Mouse (Mus musculus): ENCODE results near the gene Pla2g12b. TPM values are rescaled to one million over a fixed set of nuclear protein-coding genes. Genes with fewer than 3 reads are reported as not detected.

Pla2g12b gene
- polyA plus RNA-seq, 1 experiment from 2014 or later, result 108 TPM

GRCm38 (mm10) chr10:59439508-59439931 is 36.1 kb downstream of the Pla2g12b start:
- Histone ChIP-seq H3K27me3 (replicated peaks; ENCODE audit: control insufficient read depth, insufficient read depth, low read length) (no peaks in the 10 kb centered on the region), H3K36me3 (ENCODE audit: control insufficient read depth, insufficient read depth) (no peaks in the 10 kb centered on the region), H3K9ac (ENCODE audit: low read depth, low read length) (no peak overlapping the region), H3K4me3 (ENCODE audit: low read depth, low read length) (no peak overlapping the region), H3K9me3 (ENCODE audit: control insufficient read depth) (no peaks in the 10 kb centered on the region), H3K4me1 (replicated peaks; ENCODE audit: control insufficient read depth, insufficient read depth, low read length) (no peaks in the 10 kb centered on the region), H3K4me2 (replicated peaks; ENCODE audit: low read depth) (no peak overlapping the region), H3K27ac (ENCODE audit: low read depth, low read length) (no peak overlapping the region)
- no peak for TF ChIP-seq CTCF (IDR thresholded peaks at IDR 0.05; ENCODE audit: low read depth)
- ATAC-seq, result no peak
- 60% methylated on average over 5 of the region's 5 CpGs for WGBS

- no peak overlapping the region for H3K4me3 ChIP-seq (ENCODE audit: low read depth, low read length)
- TF ChIP-seq CTCF (IDR thresholded peaks at IDR 0.05; ENCODE audit: low read depth), result no peak
- 62% methylated on average over 6 of the region's 6 CpGs for WGBS
- H3K4me2 ChIP-seq (replicated peaks; ENCODE audit: low read depth), result no peak overlapping the region
- no peaks in the 10 kb centered on the region for H3K4me1 ChIP-seq (replicated peaks; ENCODE audit: control insufficient read depth, insufficient read depth, low read length)
- H3K27me3 ChIP-seq (replicated peaks; ENCODE audit: control insufficient read depth, insufficient read depth, low read length), result no peaks in the 10 kb centered on the region
- no peaks in the 10 kb centered on the region for H3K36me3 ChIP-seq (ENCODE audit: control insufficient read depth, insufficient read depth)
- H3K9ac ChIP-seq (ENCODE audit: low read depth, low read length), result no peak overlapping the region
- H3K27ac ChIP-seq (ENCODE audit: low read depth, low read length), result no peak overlapping the region
- ATAC-seq, result no peak
- no peaks in the 10 kb centered on the region for H3K9me3 ChIP-seq (ENCODE audit: control insufficient read depth)
Observed at GRCm38 (mm10) chr10:59440177-59440576, 36.7 kb downstream of the Pla2g12b start.

- Histone ChIP-seq H3K9me3 (ENCODE audit: control insufficient read depth) (no peaks in the 10 kb centered on the region), H3K4me2 (replicated peaks; ENCODE audit: low read depth) (no peak within 1 kb of the TSS), H3K4me1 (replicated peaks; ENCODE audit: control insufficient read depth, insufficient read depth, low read length) (no peaks in the 10 kb centered on the region), H3K4me3 (ENCODE audit: low read depth, low read length) (no peak within 1 kb of the TSS), H3K9ac (ENCODE audit: low read depth, low read length) (no peak within 1 kb of the TSS), H3K27ac (ENCODE audit: low read depth, low read length) (no peak within 1 kb of the TSS), H3K27me3 (replicated peaks; ENCODE audit: control insufficient read depth, insufficient read depth, low read length) (no peaks in the 10 kb centered on the region), H3K36me3 (ENCODE audit: control insufficient read depth, insufficient read depth) (no peaks in the 10 kb centered on the region)
- 77% methylated on average over 11 of the region's 11 CpGs for WGBS
- no peak for TF ChIP-seq CTCF (IDR thresholded peaks at IDR 0.05; ENCODE audit: low read depth)
- ATAC-seq, result no peak
Observed at GRCm38 (mm10) chr10:59441735-59442134, 38.3 kb downstream of the Pla2g12b start, which contains the start of gene Oit3. Gene Oit3 (minus strand): TSS chr10:59441778.

DNA sequence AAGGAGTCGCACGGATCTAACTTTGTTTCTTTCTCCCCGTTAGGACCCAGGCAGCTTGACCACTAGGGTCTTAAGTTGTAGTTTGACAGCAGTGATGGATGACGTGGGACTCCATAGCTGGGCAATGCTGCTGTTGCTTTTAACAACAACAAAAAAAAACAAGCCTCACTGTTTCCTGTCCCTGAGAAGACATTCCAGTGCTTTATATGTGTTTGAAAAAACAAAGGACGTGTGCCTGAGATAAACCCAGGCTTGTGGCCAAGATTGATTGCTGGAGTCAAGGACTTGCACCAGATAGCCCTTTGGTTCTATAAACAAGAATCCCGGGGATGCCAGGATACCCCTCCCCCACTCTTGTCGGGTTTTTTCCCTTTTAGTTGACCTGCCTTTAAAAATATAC is 39.8 kb downstream of the Pla2g12b start:
- Histone ChIP-seq H3K4me2 (replicated peaks; ENCODE audit: low read depth) (no peak overlapping the region), H3K4me1 (replicated peaks; ENCODE audit: control insufficient read depth, insufficient read depth, low read length) (no peaks in the 10 kb centered on the region), H3K9me3 (ENCODE audit: control insufficient read depth) (no peaks in the 10 kb centered on the region), H3K9ac (ENCODE audit: low read depth, low read length) (no peak overlapping the region), H3K27ac (ENCODE audit: low read depth, low read length) (no peak overlapping the region), H3K36me3 (ENCODE audit: control insufficient read depth, insufficient read depth) (peaks cover 3% of the 10 kb centered on the region; the same call in 1 of the 2 replicates), H3K27me3 (replicated peaks; ENCODE audit: control insufficient read depth, insufficient read depth, low read length) (no peaks in the 10 kb centered on the region), H3K4me3 (ENCODE audit: low read depth, low read length) (no peak overlapping the region)
- no peak for TF ChIP-seq CTCF (IDR thresholded peaks at IDR 0.05; ENCODE audit: low read depth)
- WGBS, result 15% methylated on average over 7 of the region's 7 CpGs
- no peak for ATAC-seq

- Histone ChIP-seq H3K9me3 (ENCODE audit: control insufficient read depth) (no peaks in the 10 kb centered on the region), H3K4me3 (ENCODE audit: low read depth, low read length) (no peak overlapping the region), H3K36me3 (ENCODE audit: control insufficient read depth, insufficient read depth) (peaks cover 12% of the 10 kb centered on the region; the same call in 1 of the 2 replicates), H3K4me2 (replicated peaks; ENCODE audit: low read depth) (no peak overlapping the region), H3K9ac (ENCODE audit: low read depth, low read length) (no peak overlapping the region), H3K4me1 (replicated peaks; ENCODE audit: control insufficient read depth, insufficient read depth, low read length) (no peaks in the 10 kb centered on the region), H3K27ac (ENCODE audit: low read depth, low read length) (no peak overlapping the region), H3K27me3 (replicated peaks; ENCODE audit: control insufficient read depth, insufficient read depth, low read length) (no peaks in the 10 kb centered on the region)
- ATAC-seq, result no peak
- TF ChIP-seq CTCF (IDR thresholded peaks at IDR 0.05; ENCODE audit: low read depth), result no peak
- WGBS, result 80% methylated on average over 3 of the region's 3 CpGs
Observed at GRCm38 (mm10) chr10:59444106-59444505, 40.6 kb downstream of the Pla2g12b start.

DNA sequence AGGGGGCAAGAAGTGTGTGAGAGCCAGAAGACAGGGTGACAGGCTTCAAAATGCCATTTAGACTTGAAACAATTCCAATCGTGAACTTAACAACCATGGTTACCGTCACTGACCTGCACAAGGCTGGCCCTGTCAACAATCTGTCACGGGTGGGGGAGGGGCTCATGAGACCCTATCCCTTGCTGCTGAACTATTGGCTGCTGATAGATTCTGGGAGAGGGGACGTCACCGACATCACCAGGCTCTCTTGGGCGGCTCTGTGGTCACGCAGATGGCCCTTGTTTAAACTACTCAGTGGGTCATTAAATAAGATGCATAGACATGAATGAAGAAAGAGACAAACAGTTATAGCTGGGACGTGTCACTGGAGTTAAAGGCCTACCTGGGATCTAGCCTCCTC is 41.2 kb downstream of the Pla2g12b start:
- Histone ChIP-seq H3K9me3 (ENCODE audit: control insufficient read depth) (no peaks in the 10 kb centered on the region), H3K27me3 (replicated peaks; ENCODE audit: control insufficient read depth, insufficient read depth, low read length) (no peaks in the 10 kb centered on the region), H3K9ac (ENCODE audit: low read depth, low read length) (no peak overlapping the region), H3K4me1 (replicated peaks; ENCODE audit: control insufficient read depth, insufficient read depth, low read length) (no peaks in the 10 kb centered on the region), H3K4me3 (ENCODE audit: low read depth, low read length) (no peak overlapping the region), H3K27ac (ENCODE audit: low read depth, low read length) (no peak overlapping the region), H3K36me3 (ENCODE audit: control insufficient read depth, insufficient read depth) (peaks cover 14% of the 10 kb centered on the region; the same call in 1 of the 2 replicates), H3K4me2 (replicated peaks; ENCODE audit: low read depth) (no peak overlapping the region)
- TF ChIP-seq CTCF (IDR thresholded peaks at IDR 0.05; ENCODE audit: low read depth), result no peak
- no peak for ATAC-seq
- 59% methylated on average over 8 of the region's 8 CpGs for WGBS
